Mouse (Mus musculus) lung, adult 2 months (tissue): ENCODE measurements at regions not wholly inside any gene's neighbourhood (a gene's known extent, or its start where the extent isn't known, plus 50 kb on each side); places are given as distances from the start of the nearest gene placed in this dataset.

Experiments
- CTCF ChIP-seq: fragments of 200-500 bp; IDR thresholded peaks from 2 replicates; pipeline ENCODE4 v1.5.1; 2011; ENCODE audit warnings: mild to moderate bottlenecking, low read length, control low read depth; ENCODE audit not compliant: insufficient read depth
- POLR2A ChIP-seq: fragments of 200-500 bp; IDR thresholded peaks from 2 replicates; pipeline ENCODE4 v1.6.1; 2011; ENCODE audit warnings: low read depth, mild to moderate bottlenecking, control low read depth, low read length, borderline replicate concordance; ENCODE audit errors: extremely low read depth

DNA sequence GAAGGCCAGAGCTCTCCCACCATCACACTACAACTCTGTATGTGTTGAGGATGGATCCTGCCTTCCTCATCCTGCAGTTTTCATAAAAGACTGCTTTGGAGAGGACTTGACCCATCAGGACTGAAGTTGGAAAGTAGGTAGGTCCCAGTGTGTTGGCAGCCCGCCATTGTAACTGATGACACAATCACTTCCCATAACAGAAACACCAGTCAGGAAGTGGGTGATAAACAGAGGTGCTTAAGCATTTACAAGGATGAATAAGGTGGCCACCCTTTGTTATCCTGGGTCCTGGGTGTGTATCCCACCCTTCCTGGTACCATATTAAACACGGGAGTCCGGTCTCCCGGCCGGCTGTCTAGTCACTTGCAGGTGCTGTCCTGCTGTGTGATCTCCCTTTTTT lies 118.3 kb downstream of the Snx10 start:
- TF ChIP-seq CTCF: no peak
- no peak for TF ChIP-seq POLR2A
